ENCODE assay signal across 28 mouse cellular contexts in genomic region chr19:8601922-8602321, GRCm38 (mm10). TPM values are rescaled to one million over a fixed set of nuclear protein-coding genes. Genes with fewer than 3 reads are reported as not detected.
"Had no signal": no experiment of that assay in that cellular context is flagged by ENCODE, and none has a peak within 500 bp of the region (broad histone marks: within the 10 kb centered on the region; RNA-seq: fewer than 3 reads in every experiment).

No protein-coding gene starts in this region.

- H3K9ac ChIP-seq: limb, embryonic 13.5 days; liver, embryonic 12.5 days; lung, embryonic 14.5 days; midbrain, embryonic 13.5 days; neural tube, embryonic 13.5 days had no signal

- H3K27me3 ChIP-seq: limb, embryonic 13.5 days; midbrain, embryonic 13.5 days; neural tube, embryonic 13.5 days had no signal

- H3K4me3 ChIP-seq: layer of hippocampus, adult 2 months; limb, embryonic 10.5 days; limb, embryonic 13.5 days; liver, embryonic 12.5 days; megakaryocyte, embryonic 14.5 days; midbrain, embryonic 10.5 days; midbrain, embryonic 13.5 days; myocyte; neural tube, embryonic 13.5 days had no signal

- H3K4me2 ChIP-seq: limb, embryonic 13.5 days; lung, embryonic 14.5 days; midbrain, embryonic 13.5 days; neural tube, embryonic 13.5 days had no signal

- H3K9me3 ChIP-seq: limb, embryonic 10.5 days; limb, embryonic 13.5 days; liver, embryonic 12.5 days; megakaryocyte, embryonic 14.5 days; midbrain, embryonic 10.5 days; midbrain, embryonic 13.5 days; neural tube, embryonic 13.5 days had no signal

- DNase-seq: kidney, postnatal 25 days; layer of hippocampus, adult 9-11 months; liver; lung, embryonic 14.5 days; retina, postnatal 1 day; right cerebral cortex, postnatal 25 days; thymus, adult 18-20 months; thymus, postnatal 36 days had no signal

- ATAC-seq: liver, embryonic 12.5 days; lung, postnatal 0 days; midbrain, embryonic 13.5 days; midbrain, embryonic 16.5 days had no signal

- H3K27ac ChIP-seq: kidney, postnatal 0 days; layer of hippocampus, adult 2 months; limb, embryonic 10.5 days; limb, embryonic 13.5 days; liver, embryonic 12.5 days; midbrain, embryonic 10.5 days; midbrain, embryonic 13.5 days; neural tube, embryonic 13.5 days had no signal

- H3K4me1 ChIP-seq: limb, embryonic 10.5 days; limb, embryonic 13.5 days; midbrain, embryonic 13.5 days; neural tube, embryonic 13.5 days had no signal

- H3K36me3 ChIP-seq: limb, embryonic 10.5 days; limb, embryonic 13.5 days; liver, embryonic 12.5 days; midbrain, embryonic 10.5 days; midbrain, embryonic 13.5 days; neural tube, embryonic 13.5 days had no signal

RNA-seq across cellular contexts. Expression of gene Slc22a8, which starts 10.9 kb away (rescaled TPM):
- total RNA-seq: monocyte, adult 5-6 weeks; neutrophil, adult 5-6 weeks had no signal
- polyA plus RNA-seq: large intestine, adult 2 months; limb, embryonic 10.5 days; limb, embryonic 13.5 days; lung, embryonic 14.5 days; myocyte; small intestine, adult 2 months; urinary bladder, adult 2 months had no signal

RNA-seq across cellular contexts. Expression of gene Slc22a6, which starts 15.9 kb away (rescaled TPM):
- total RNA-seq: monocyte, adult 5-6 weeks; neutrophil, adult 5-6 weeks had no signal
- polyA plus RNA-seq: large intestine, adult 2 months; limb, embryonic 10.5 days; limb, embryonic 13.5 days; liver, embryonic 12.5 days; liver, embryonic 16.5 days; lung, embryonic 14.5 days; lung, postnatal 0 days; myocyte; small intestine, adult 2 months; stomach, embryonic 16.5 days; testis, adult 2 months; urinary bladder, adult 2 months had no signal
